Mouse (Mus musculus): ENCODE measurements around the gene Mapkap1. TPM values are rescaled to one million over a fixed set of nuclear protein-coding genes. Genes with fewer than 3 reads are reported as not detected.

The Mapkap1 gene
- polyA plus RNA-seq, 1 experiment from 2014 or later = 61.0 TPM

DNA sequence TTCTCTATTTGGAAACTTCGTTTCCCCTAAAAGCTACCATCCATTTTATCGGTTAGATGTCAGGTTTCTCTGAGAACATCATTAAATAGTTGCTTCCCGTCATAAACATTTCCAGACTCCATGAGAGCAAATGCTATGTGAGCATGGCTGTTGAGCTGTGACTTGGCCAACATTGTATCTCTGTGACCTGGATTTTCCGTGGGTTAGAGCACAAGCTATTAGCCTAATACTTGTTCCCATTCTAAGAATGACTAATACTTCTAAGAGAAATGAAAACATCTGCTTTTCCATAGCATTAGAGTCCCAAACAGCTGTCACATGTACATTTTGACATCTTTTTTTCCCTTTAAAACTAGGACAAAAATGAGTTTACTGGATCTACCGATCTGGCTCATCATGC, 142.4 kb downstream of the Mapkap1 start:
- Histone ChIP-seq H3K36me3 (ENCODE audit: control insufficient read depth, insufficient read depth, low read length) (no peaks in the 10 kb centered on the region), H3K4me1 (replicated peaks; ENCODE audit: control insufficient read depth, insufficient read depth) (peaks cover 6% of the 10 kb centered on the region), H3K9me3 (ENCODE audit: control insufficient read depth, low read length) (no peaks in the 10 kb centered on the region), H3K4me2 (replicated peaks; ENCODE audit: low read depth) (no peak overlapping the region), H3K9ac (ENCODE audit: low read length) (no peak overlapping the region), H3K4me3 (ENCODE audit: low read depth, low read length) (no peak overlapping the region), H3K27ac (replicated peaks) (peak overlapping the region; percentile 70), H3K27me3 (ENCODE audit: control insufficient read depth, insufficient read depth, low read length) (no peaks in the 10 kb centered on the region)
- no peak for DNase-seq (ENCODE audit: low spot score)
- no peak; the same call in 1 of the 2 replicates for ATAC-seq (ENCODE audit: low FRiP score, low TSS enrichment)
- TF ChIP-seq CTCF (IDR thresholded peaks at IDR 0.05; ENCODE audit: low read depth) (no peak), EP300 (optimal IDR thresholded peaks at IDR 0.05) (no peak)
- 56% methylated on average over 5 of the region's 5 CpGs for WGBS

GRCm38 (mm10) chr2:34549469-34549868, 142.9 kb downstream of the Mapkap1 start:
- DNase-seq (ENCODE audit: low spot score) (no peak), ATAC-seq (ENCODE audit: low FRiP score, low TSS enrichment) (no peak)
- Histone ChIP-seq H3K27ac (replicated peaks) (peak overlapping the region; percentile 70), H3K9me3 (ENCODE audit: control insufficient read depth, low read length) (no peaks in the 10 kb centered on the region), H3K36me3 (ENCODE audit: control insufficient read depth, insufficient read depth, low read length) (no peaks in the 10 kb centered on the region), H3K9ac (ENCODE audit: low read length) (no peak overlapping the region), H3K27me3 (ENCODE audit: control insufficient read depth, insufficient read depth, low read length) (no peaks in the 10 kb centered on the region), H3K4me3 (ENCODE audit: low read depth, low read length) (no peak overlapping the region), H3K4me1 (replicated peaks; ENCODE audit: control insufficient read depth, insufficient read depth) (peaks cover 7% of the 10 kb centered on the region), H3K4me2 (replicated peaks; ENCODE audit: low read depth) (no peak overlapping the region)
- TF ChIP-seq CTCF (IDR thresholded peaks at IDR 0.05; ENCODE audit: low read depth) (no peak), EP300 (optimal IDR thresholded peaks at IDR 0.05) (peak; percentile 4)
- 65% methylated on average over 7 of the region's 7 CpGs for WGBS

GRCm38 (mm10) chr2:34552772-34553171, 146.2 kb downstream of the Mapkap1 start:
- 38% methylated on average over 2 of the region's 2 CpGs for WGBS
- ATAC-seq (ENCODE audit: low FRiP score, low TSS enrichment) (no peak), DNase-seq (ENCODE audit: low spot score) (no peak)
- H3K9ac ChIP-seq (ENCODE audit: low read length) = no peak overlapping the region
- H3K36me3 ChIP-seq (ENCODE audit: control insufficient read depth, insufficient read depth, low read length) = no peaks in the 10 kb centered on the region
- H3K4me2 ChIP-seq (replicated peaks; ENCODE audit: low read depth) = no peak overlapping the region
- peak overlapping the region; percentile 40; the same call in 1 of the 2 replicates for H3K27ac ChIP-seq (replicated peaks)
- H3K27me3 ChIP-seq (ENCODE audit: control insufficient read depth, insufficient read depth, low read length) = no peaks in the 10 kb centered on the region
- no peaks in the 10 kb centered on the region for H3K9me3 ChIP-seq (ENCODE audit: control insufficient read depth, low read length)
- H3K4me3 ChIP-seq (ENCODE audit: low read depth, low read length) = no peak overlapping the region
- TF ChIP-seq CTCF (IDR thresholded peaks at IDR 0.05; ENCODE audit: low read depth) (no peak), EP300 (optimal IDR thresholded peaks at IDR 0.05) (no peak)
- H3K4me1 ChIP-seq (replicated peaks; ENCODE audit: control insufficient read depth, insufficient read depth) = peaks cover 7% of the 10 kb centered on the region

- Histone ChIP-seq H3K4me3 (ENCODE audit: low read depth, low read length) (no peak overlapping the region), H3K27me3 (ENCODE audit: control insufficient read depth, insufficient read depth, low read length) (no peaks in the 10 kb centered on the region), H3K4me1 (replicated peaks; ENCODE audit: control insufficient read depth, insufficient read depth) (peaks cover 7% of the 10 kb centered on the region), H3K27ac (replicated peaks) (peak overlapping the region; percentile 35; the same call in 1 of the 2 replicates), H3K36me3 (ENCODE audit: control insufficient read depth, insufficient read depth, low read length) (no peaks in the 10 kb centered on the region), H3K4me2 (replicated peaks; ENCODE audit: low read depth) (no peak overlapping the region), H3K9ac (ENCODE audit: low read length) (no peak overlapping the region), H3K9me3 (ENCODE audit: control insufficient read depth, low read length) (no peaks in the 10 kb centered on the region)
- ATAC-seq (ENCODE audit: low FRiP score, low TSS enrichment) = no peak
- 39% methylated on average over 6 of the region's 6 CpGs for WGBS
- TF ChIP-seq EP300 (optimal IDR thresholded peaks at IDR 0.05) = no peak
- no peak for TF ChIP-seq CTCF (IDR thresholded peaks at IDR 0.05; ENCODE audit: low read depth)
- DNase-seq (ENCODE audit: low spot score) = no peak
Measured at GRCm38 (mm10) chr2:34553580-34554231, 147.1 kb downstream of the Mapkap1 start.

DNA sequence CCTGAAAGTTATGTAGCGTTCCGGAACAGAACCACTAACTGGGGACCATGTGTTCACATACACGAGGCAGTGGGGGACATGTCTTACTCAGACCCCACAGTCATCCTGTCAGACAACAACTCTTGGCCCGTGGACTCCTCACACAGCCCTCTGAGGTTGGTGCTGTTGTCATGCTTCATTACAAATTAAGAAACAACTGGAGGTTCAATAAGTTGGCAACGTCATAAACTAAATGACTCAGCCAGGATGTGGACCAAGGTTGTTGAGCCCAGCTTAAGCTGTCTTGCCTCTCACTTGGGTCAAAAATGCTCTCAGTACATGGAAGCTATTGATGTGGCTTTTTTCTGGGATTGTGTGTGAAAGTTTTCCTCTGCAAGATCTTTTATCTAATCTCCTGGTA, 153.6 kb downstream of the Mapkap1 start:
- 74% methylated on average over 5 of the region's 5 CpGs for whole genome bisulfite sequencing
- TF ChIP-seq EP300 (optimal IDR thresholded peaks at IDR 0.05) = no peak
- no peak for TF ChIP-seq CTCF (IDR thresholded peaks at IDR 0.05; ENCODE audit: low read depth)

DNA sequence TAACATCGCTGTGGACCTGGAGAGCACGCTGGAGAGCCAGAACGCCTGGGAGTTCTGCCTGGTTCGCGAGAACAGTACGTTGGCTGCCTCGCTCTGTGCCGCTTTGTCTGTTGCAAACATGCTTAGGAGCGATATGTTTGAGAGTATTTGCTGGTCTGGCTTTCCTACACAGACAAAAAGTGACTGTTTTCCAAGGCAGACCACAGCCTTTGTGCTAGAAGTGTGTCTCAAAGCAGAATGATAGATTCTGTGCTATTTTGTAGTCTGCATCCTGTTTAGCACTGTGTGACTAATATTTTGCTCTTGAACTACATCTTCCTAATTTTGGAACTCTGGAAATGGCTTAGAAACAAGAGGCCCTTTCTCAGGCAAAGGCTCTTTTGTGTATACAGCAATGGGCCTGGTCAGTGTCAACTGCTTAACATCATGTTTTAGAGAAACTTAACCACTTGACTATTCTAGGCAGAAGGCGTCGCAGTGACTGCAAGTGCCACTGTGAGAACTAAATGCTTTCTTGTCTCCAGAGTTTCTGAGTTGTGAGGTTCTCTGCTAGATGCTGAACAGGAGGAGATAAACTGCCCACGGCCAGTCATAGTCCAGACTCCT, 156.6 kb downstream of the Mapkap1 start:
- H3K4me2 ChIP-seq (replicated peaks; ENCODE audit: low read depth) = no peak overlapping the region

More for the DNA sequence above, 153.6 kb downstream of the Mapkap1 start:
- Histone ChIP-seq H3K27me3 (ENCODE audit: control insufficient read depth, insufficient read depth, low read length) (no peaks in the 10 kb centered on the region), H3K4me1 (replicated peaks; ENCODE audit: control insufficient read depth, insufficient read depth) (no peaks in the 10 kb centered on the region), H3K4me2 (replicated peaks; ENCODE audit: low read depth) (no peak overlapping the region), H3K4me3 (ENCODE audit: low read depth, low read length) (no peak overlapping the region), H3K9me3 (ENCODE audit: control insufficient read depth, low read length) (no peaks in the 10 kb centered on the region), H3K27ac (replicated peaks) (no peak overlapping the region), H3K9ac (ENCODE audit: low read length) (no peak overlapping the region), H3K36me3 (ENCODE audit: control insufficient read depth, insufficient read depth, low read length) (no peaks in the 10 kb centered on the region)
- ATAC-seq (ENCODE audit: low FRiP score, low TSS enrichment) (no peak), DNase-seq (ENCODE audit: low spot score) (no peak)

More for the DNA sequence above, 156.6 kb downstream of the Mapkap1 start:
- DNase-seq (ENCODE audit: low spot score) (no peak), ATAC-seq (ENCODE audit: low FRiP score, low TSS enrichment) (peak; percentile 56; the same call in 1 of the 2 replicates)
- Histone ChIP-seq H3K36me3 (ENCODE audit: control insufficient read depth, insufficient read depth, low read length) (no peaks in the 10 kb centered on the region), H3K4me1 (replicated peaks; ENCODE audit: control insufficient read depth, insufficient read depth) (no peaks in the 10 kb centered on the region), H3K9ac (ENCODE audit: low read length) (no peak overlapping the region), H3K4me3 (ENCODE audit: low read depth, low read length) (no peak overlapping the region), H3K27me3 (ENCODE audit: control insufficient read depth, insufficient read depth, low read length) (no peaks in the 10 kb centered on the region), H3K27ac (replicated peaks) (peak overlapping the region; percentile 82), H3K9me3 (ENCODE audit: control insufficient read depth, low read length) (no peaks in the 10 kb centered on the region)
- TF ChIP-seq EP300 (optimal IDR thresholded peaks at IDR 0.05) = peak; percentile 74
- no peak for TF ChIP-seq CTCF (IDR thresholded peaks at IDR 0.05; ENCODE audit: low read depth)
- 59% methylated on average over 12 of the region's 12 CpGs for WGBS

Data from stomach, postnatal 0 days (tissue).